Mouse (Mus musculus) midbrain, embryonic 16.5 days (tissue): Measurements from ENCODE around the gene Col8a1. TPM values are rescaled to one million over a fixed set of nuclear protein-coding genes. Genes with fewer than 3 reads are reported as not detected.

Experiments
- ATAC-seq: fragments of 200-750 bp; cut with Nextera tagmentation; 2 replicates; pipeline ENCODE4 v1.8.0; 2017; ENCODE audit warnings: moderate TSS enrichment
- H3K27ac ChIP-seq: fragments of 300-500 bp; sonication (generic); 2 replicates; pipeline ENCODE4 v1.5.1; 2014; ENCODE audit warnings: mild to moderate bottlenecking, low read length, mixed read lengths
- H3K27me3 ChIP-seq: fragments of 300-500 bp; sonication (generic); 2 replicates; pipeline ENCODE4 v1.6.1; 2014; ENCODE audit warnings: low read depth, low read length, mixed read lengths; ENCODE audit not compliant: control insufficient read depth, insufficient read depth
- H3K36me3 ChIP-seq: fragments of 300-500 bp; sonication (generic); 2 replicates; pipeline ENCODE4 v1.6.1; 2014; ENCODE audit warnings: mild to moderate bottlenecking, low read length, moderate library complexity, mixed read lengths; ENCODE audit not compliant: control insufficient read depth, insufficient read depth
- H3K4me1 ChIP-seq: fragments of 300-500 bp; sonication (generic); 2 replicates; pipeline ENCODE4 v1.6.1; 2014; ENCODE audit warnings: mild to moderate bottlenecking, low read length, mixed read lengths; ENCODE audit not compliant: control insufficient read depth, insufficient read depth
- H3K4me2 ChIP-seq: fragments of 300-500 bp; sonication (generic); 2 replicates; pipeline ENCODE4 v1.6.1; 2014; ENCODE audit warnings: mild to moderate bottlenecking, low read length, mixed read lengths
- H3K4me3 ChIP-seq: fragments of 300-500 bp; sonication (generic); 2 replicates; pipeline ENCODE4 v1.5.1; 2014; ENCODE audit warnings: low read depth, mild to moderate bottlenecking, low read length, moderate library complexity, mixed read lengths
- H3K9ac ChIP-seq: fragments of 300-500 bp; sonication (generic); 2 replicates; pipeline ENCODE4 v1.6.1; 2014; ENCODE audit warnings: low read depth, low read length, mixed read lengths
- H3K9me3 ChIP-seq: fragments of 300-500 bp; sonication (generic); replicated peaks from 2 replicates; pipeline ENCODE4 v1.6.1; 2014; ENCODE audit warnings: mild to moderate bottlenecking, low read length, mixed read lengths; ENCODE audit not compliant: control insufficient read depth, poor library complexity, severe bottlenecking
- WGBS: fragments of 180-500 bp; shearing (Covaris S2); extraction: QIAGEN DNeasy Blood & Tissue Kit; methylation state at CpG from one replicate; pipeline ENCODE4 v1.1.7; 2014; 5-methylcytosine and 5-hydroxymethylcytosine counted together
- polyA plus RNA-seq: library from polyadenylated mRNA; unstranded; fragments of >200 nt; fragmentation: Nextera tagmentation; extraction: Ambion mirVana; gene quantifications from 2 replicates; pipeline ENCODE4 v1.2.1, GENCODE M21; 2015

Col8a1 gene
- polyA plus RNA-seq, 1 experiment from 2014 or later, result 4.8 TPM

GRCm38 (mm10) chr16:57585201-57585600 is 169.3 kb downstream of the Col8a1 start:
- Histone ChIP-seq H3K9me3 (no peaks in the 10 kb centered on the region), H3K4me3 (no peak overlapping the region), H3K27me3 (no peaks in the 10 kb centered on the region), H3K9ac (no peak overlapping the region), H3K27ac (no peak overlapping the region), H3K36me3 (no peaks in the 10 kb centered on the region), H3K4me1 (no peaks in the 10 kb centered on the region), H3K4me2 (no peak overlapping the region)
- no peak for ATAC-seq
- 77% methylated on average over 3 of the region's 3 CpGs for WGBS

GRCm38 (mm10) chr16:57582008-57582407 is 172.5 kb downstream of the Col8a1 start:
- H3K4me3 ChIP-seq, result no peak overlapping the region
- H3K9me3 ChIP-seq, result no peaks in the 10 kb centered on the region
- ATAC-seq, result no peak
- H3K36me3 ChIP-seq, result no peaks in the 10 kb centered on the region
- no peak overlapping the region for H3K9ac ChIP-seq
- no peak overlapping the region for H3K27ac ChIP-seq
- 90% methylated on average over 2 of the region's 2 CpGs for WGBS
- no peak overlapping the region for H3K4me2 ChIP-seq
- no peaks in the 10 kb centered on the region for H3K27me3 ChIP-seq
- H3K4me1 ChIP-seq, result no peaks in the 10 kb centered on the region

GRCm38 (mm10) chr16:57580041-57580440 is 174.5 kb downstream of the Col8a1 start:
- Histone ChIP-seq H3K4me1 (no peaks in the 10 kb centered on the region), H3K36me3 (no peaks in the 10 kb centered on the region), H3K4me3 (no peak overlapping the region), H3K4me2 (no peak overlapping the region), H3K27me3 (no peaks in the 10 kb centered on the region), H3K9ac (no peak overlapping the region), H3K27ac (no peak overlapping the region), H3K9me3 (no peaks in the 10 kb centered on the region)
- 81% methylated on average over 7 of the region's 7 CpGs for WGBS
- ATAC-seq, result no peak

- 97% methylated on average over 1 of the region's 1 CpGs for WGBS
- Histone ChIP-seq H3K36me3 (no peaks in the 10 kb centered on the region), H3K9me3 (no peaks in the 10 kb centered on the region), H3K9ac (no peak overlapping the region), H3K27ac (no peak overlapping the region), H3K4me2 (no peak overlapping the region), H3K4me3 (no peak overlapping the region), H3K4me1 (no peaks in the 10 kb centered on the region), H3K27me3 (no peaks in the 10 kb centered on the region)
- no peak for ATAC-seq
Observed at GRCm38 (mm10) chr16:57577519-57577918, 177.0 kb downstream of the Col8a1 start.

- no peak overlapping the region for H3K4me3 ChIP-seq
- ATAC-seq, result no peak
- H3K9ac ChIP-seq, result no peak overlapping the region
- WGBS, result 94% methylated on average over 1 of the region's 1 CpGs
- no peaks in the 10 kb centered on the region for H3K27me3 ChIP-seq
- no peaks in the 10 kb centered on the region for H3K4me1 ChIP-seq
- no peak overlapping the region for H3K27ac ChIP-seq
- no peaks in the 10 kb centered on the region for H3K9me3 ChIP-seq
- no peaks in the 10 kb centered on the region for H3K36me3 ChIP-seq
- H3K4me2 ChIP-seq, result no peak overlapping the region
Observed at GRCm38 (mm10) chr16:57575764-57576388, 178.7 kb downstream of the Col8a1 start.

Other genes starting within 250 kb of the Col8a1 start
- gene Cmss1, start 147.9 kb downstream of the Col8a1 start, polyA plus RNA-seq, result 36.2 and 37.4 TPM in 2 replicates